Mouse (Mus musculus) midbrain, embryonic 13.5 days (tissue): Measurements from ENCODE around the gene Plcd3. TPM values are rescaled to one million over a fixed set of nuclear protein-coding genes. Genes with fewer than 3 reads are reported as not detected.

ENCODE experiments used
- ATAC-seq: fragments of 200-750 bp; cut with Nextera tagmentation; 2 replicates; pipeline ENCODE4 v1.8.0; 2017; ENCODE audit warnings: mild to moderate bottlenecking, moderate TSS enrichment, moderate library complexity
- H3K27ac ChIP-seq: fragments of 300-500 bp; sonication (generic); 2 replicates; pipeline ENCODE4 v1.5.1; 2015; ENCODE audit warnings: inconsistent platforms, mild to moderate bottlenecking, moderate library complexity
- H3K27me3 ChIP-seq: fragments of 300-500 bp; sonication (generic); 2 replicates; pipeline ENCODE4 v1.6.1; 2015; ENCODE audit warnings: mild to moderate bottlenecking, inconsistent platforms
- H3K36me3 ChIP-seq: fragments of 300-500 bp; sonication (generic); 2 replicates; pipeline ENCODE4 v1.6.1; 2015; ENCODE audit warnings: mild to moderate bottlenecking, inconsistent platforms
- H3K4me1 ChIP-seq: fragments of 300-500 bp; sonication (generic); replicated peaks from 2 replicates; pipeline ENCODE4 v1.6.1; 2015; ENCODE audit warnings: inconsistent platforms
- H3K4me2 ChIP-seq: fragments of 300-500 bp; sonication (generic); replicated peaks from 2 replicates; pipeline ENCODE4 v1.6.1; 2015; ENCODE audit warnings: moderate library complexity, mild to moderate bottlenecking, inconsistent platforms
- H3K4me3 ChIP-seq: fragments of 300-500 bp; sonication (generic); replicated peaks from 2 replicates; pipeline ENCODE4 v1.5.1; 2015; ENCODE audit warnings: mild to moderate bottlenecking, inconsistent platforms
- H3K9ac ChIP-seq: fragments of 300-500 bp; sonication (generic); replicated peaks from 2 replicates; pipeline ENCODE4 v1.6.1; 2015; ENCODE audit warnings: mild to moderate bottlenecking, inconsistent platforms
- H3K9me3 ChIP-seq: fragments of 300-500 bp; sonication (generic); 2 replicates; pipeline ENCODE4 v1.6.1; 2016; ENCODE audit warnings: mild to moderate bottlenecking, inconsistent platforms
- WGBS: fragments of 180-500 bp; shearing (Covaris S2); methylation state at CpG from one replicate; pipeline ENCODE4 v1.1.7; 2015; 5-methylcytosine and 5-hydroxymethylcytosine counted together
- polyA plus RNA-seq: library from polyadenylated mRNA; unstranded; fragments of >200 nt; fragmentation: Nextera tagmentation; extraction: Ambion mirVana; gene quantifications from 2 replicates; pipeline ENCODE4 v1.2.1, GENCODE M21; 2015

Plcd3 gene
- polyA plus RNA-seq, 1 experiment from 2014 or later: 1.1 TPM

DNA sequence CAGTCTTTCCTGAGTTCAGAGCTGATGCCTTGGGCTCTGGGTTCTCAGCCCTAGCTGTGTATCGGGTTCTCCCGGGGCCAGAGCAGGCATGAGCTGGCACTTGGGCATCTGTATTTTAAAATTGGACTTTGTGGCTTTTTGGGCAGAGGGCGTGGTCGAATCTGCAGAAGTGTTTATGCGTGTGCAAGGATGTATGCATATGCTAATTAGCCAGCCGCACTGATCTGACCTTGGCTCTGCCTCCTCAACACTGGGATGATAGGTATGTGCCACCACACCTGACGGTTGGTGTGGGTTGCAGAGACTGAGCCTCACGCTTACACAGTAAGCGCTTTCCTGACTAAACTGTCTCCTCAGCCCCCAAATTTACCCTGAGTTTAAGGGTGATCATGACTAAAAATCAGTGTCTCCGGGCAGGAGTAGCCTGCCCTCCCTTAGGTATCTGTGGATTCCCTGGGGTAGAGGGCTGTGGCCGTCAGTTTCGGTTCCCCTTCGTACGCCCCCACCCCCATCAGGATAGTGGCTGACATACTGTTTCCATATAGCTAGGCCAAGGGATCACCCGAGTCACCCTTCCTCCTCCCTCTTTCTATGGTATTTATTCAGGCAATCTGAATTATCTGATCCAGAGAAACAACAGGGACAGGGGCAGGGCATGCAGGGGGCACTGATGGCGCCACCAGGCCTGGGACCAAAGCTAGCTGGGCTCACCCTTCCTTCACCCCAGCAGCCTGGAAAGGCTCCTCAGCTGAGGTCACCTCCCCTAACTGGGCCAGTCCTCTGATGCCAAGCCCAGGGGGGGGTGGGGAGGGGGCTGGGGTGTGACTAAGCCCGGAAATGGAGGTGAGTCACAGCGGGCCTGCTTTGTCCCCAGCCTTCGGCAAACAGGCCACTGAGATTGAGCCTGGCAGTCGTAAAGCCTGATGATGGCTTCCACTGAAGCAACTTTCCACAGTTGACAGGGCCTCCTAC is 7.3 kb downstream of the Plcd3 start:
- H3K27ac ChIP-seq: no peak overlapping the region
- peaks cover 8% of the 10 kb centered on the region for H3K4me1 ChIP-seq
- no peaks in the 10 kb centered on the region for H3K9me3 ChIP-seq
- no peaks in the 10 kb centered on the region for H3K36me3 ChIP-seq
- no peak overlapping the region for H3K9ac ChIP-seq
- 75% methylated on average over 20 of the region's 20 CpGs for WGBS
- no peak overlapping the region for H3K4me2 ChIP-seq
- peaks cover 35% of the 10 kb centered on the region for H3K27me3 ChIP-seq
- no peak overlapping the region for H3K4me3 ChIP-seq
- ATAC-seq: no peak

- H3K4me1 ChIP-seq: peaks cover 8% of the 10 kb centered on the region
- ATAC-seq: no peak
- H3K9ac ChIP-seq: no peak overlapping the region
- H3K9me3 ChIP-seq: no peaks in the 10 kb centered on the region
- no peaks in the 10 kb centered on the region for H3K36me3 ChIP-seq
- H3K27me3 ChIP-seq: peaks cover 27% of the 10 kb centered on the region
- H3K4me2 ChIP-seq: no peak overlapping the region
- no peak overlapping the region for H3K4me3 ChIP-seq
- WGBS: 97% methylated on average over 7 of the region's 7 CpGs
- no peak overlapping the region for H3K27ac ChIP-seq
Observed at GRCm38 (mm10) chr11:103093306-103093705, 8.2 kb downstream of the Plcd3 start.

GRCm38 (mm10) chr11:103081631-103082030 is 19.8 kb downstream of the Plcd3 start:
- no peak for ATAC-seq
- Histone ChIP-seq H3K27ac (no peak overlapping the region), H3K27me3 (peaks cover 47% of the 10 kb centered on the region), H3K4me3 (no peak overlapping the region), H3K36me3 (no peaks in the 10 kb centered on the region), H3K9me3 (no peaks in the 10 kb centered on the region), H3K9ac (no peak overlapping the region), H3K4me1 (peaks cover 13% of the 10 kb centered on the region), H3K4me2 (no peak overlapping the region)
- WGBS: 53% methylated on average over 6 of the region's 6 CpGs

- no peak overlapping the region for H3K27ac ChIP-seq
- peaks cover 13% of the 10 kb centered on the region for H3K4me1 ChIP-seq
- WGBS: 1% methylated on average over 41 of the region's 43 CpGs
- H3K9ac ChIP-seq: peak overlapping the region; percentile 33
- peak overlapping the region; percentile 28 for H3K4me3 ChIP-seq
- peak overlapping the region; percentile 55 for H3K4me2 ChIP-seq
- ATAC-seq: peak; percentile 65
- H3K36me3 ChIP-seq: no peaks in the 10 kb centered on the region
- H3K9me3 ChIP-seq: no peaks in the 10 kb centered on the region
- H3K27me3 ChIP-seq: peaks cover 47% of the 10 kb centered on the region
Observed at GRCm38 (mm10) chr11:103080323-103081091, 21.0 kb downstream of the Plcd3 start.

- WGBS: 86% methylated on average over 11 of the region's 11 CpGs
- Histone ChIP-seq H3K27me3 (peaks cover 47% of the 10 kb centered on the region), H3K9me3 (no peaks in the 10 kb centered on the region), H3K27ac (no peak overlapping the region), H3K4me2 (no peak overlapping the region), H3K4me3 (no peak overlapping the region), H3K36me3 (no peaks in the 10 kb centered on the region), H3K9ac (no peak overlapping the region), H3K4me1 (peaks cover 26% of the 10 kb centered on the region)
- ATAC-seq: no peak
Observed at GRCm38 (mm10) chr11:103078131-103078530, 23.3 kb downstream of the Plcd3 start.

- H3K4me2 ChIP-seq: no peak overlapping the region
- peaks cover 26% of the 10 kb centered on the region for H3K4me1 ChIP-seq
- H3K27ac ChIP-seq: no peak overlapping the region
- H3K9ac ChIP-seq: no peak overlapping the region
- no peak for ATAC-seq
- H3K9me3 ChIP-seq: no peaks in the 10 kb centered on the region
- no peaks in the 10 kb centered on the region for H3K36me3 ChIP-seq
- WGBS: 90% methylated on average over 8 of the region's 8 CpGs
- peaks cover 33% of the 10 kb centered on the region for H3K27me3 ChIP-seq
- H3K4me3 ChIP-seq: no peak overlapping the region
Observed at GRCm38 (mm10) chr11:103076581-103076980, 24.9 kb downstream of the Plcd3 start.

GRCm38 (mm10) chr11:103076010-103076409 is 25.4 kb downstream of the Plcd3 start:
- H3K36me3 ChIP-seq: no peaks in the 10 kb centered on the region
- H3K4me2 ChIP-seq: no peak overlapping the region
- no peak overlapping the region for H3K4me3 ChIP-seq
- 93% methylated on average over 7 of the region's 7 CpGs for WGBS
- H3K9ac ChIP-seq: no peak overlapping the region
- ATAC-seq: no peak
- H3K27me3 ChIP-seq: peaks cover 27% of the 10 kb centered on the region
- peaks cover 23% of the 10 kb centered on the region for H3K4me1 ChIP-seq
- no peak overlapping the region for H3K27ac ChIP-seq
- H3K9me3 ChIP-seq: no peaks in the 10 kb centered on the region

- Histone ChIP-seq H3K9me3 (no peaks in the 10 kb centered on the region), H3K27ac (no peak overlapping the region), H3K36me3 (peaks cover 10% of the 10 kb centered on the region), H3K4me1 (peaks cover 12% of the 10 kb centered on the region), H3K9ac (no peak overlapping the region), H3K4me3 (no peak overlapping the region), H3K4me2 (0 out of 2 replicates have a peak overlapping the region, but pooled peaks have one; percentile 3), H3K27me3 (peaks cover 15% of the 10 kb centered on the region)
- 28% methylated on average over 10 of the region's 10 CpGs for WGBS
- ATAC-seq: no peak
Observed at GRCm38 (mm10) chr11:103074796-103075323, 26.6 kb downstream of the Plcd3 start.

GRCm38 (mm10) chr11:103074121-103074650 is 27.3 kb downstream of the Plcd3 start:
- Histone ChIP-seq H3K27me3 (peaks cover 10% of the 10 kb centered on the region), H3K9me3 (no peaks in the 10 kb centered on the region), H3K4me2 (0 out of 2 replicates have a peak overlapping the region, but pooled peaks have one; percentile 3), H3K36me3 (peaks cover 17% of the 10 kb centered on the region), H3K27ac (no peak overlapping the region), H3K9ac (no peak overlapping the region), H3K4me1 (peaks cover 12% of the 10 kb centered on the region), H3K4me3 (no peak overlapping the region)
- ATAC-seq: no peak
- 52% methylated on average over 10 of the region's 10 CpGs for WGBS

GRCm38 (mm10) chr11:103073671-103074070 is 27.8 kb downstream of the Plcd3 start:
- H3K9me3 ChIP-seq: no peaks in the 10 kb centered on the region
- ATAC-seq: 0 out of 2 replicates have a peak, but pooled peaks have one; percentile 11
- H3K27ac ChIP-seq: no peak overlapping the region
- H3K4me2 ChIP-seq: no peak overlapping the region
- H3K4me3 ChIP-seq: no peak overlapping the region
- peaks cover 5% of the 10 kb centered on the region for H3K27me3 ChIP-seq
- H3K36me3 ChIP-seq: peaks cover 22% of the 10 kb centered on the region
- H3K9ac ChIP-seq: no peak overlapping the region
- WGBS: 89% methylated on average over 7 of the region's 7 CpGs
- peaks cover 12% of the 10 kb centered on the region for H3K4me1 ChIP-seq

GRCm38 (mm10) chr11:103070322-103070880 is 31.1 kb downstream of the Plcd3 start:
- no peak for ATAC-seq
- peaks cover 55% of the 10 kb centered on the region for H3K36me3 ChIP-seq
- no peak overlapping the region for H3K4me3 ChIP-seq
- H3K27ac ChIP-seq: no peak overlapping the region
- H3K4me1 ChIP-seq: peaks cover 12% of the 10 kb centered on the region
- WGBS: 92% methylated on average over 10 of the region's 10 CpGs
- no peak overlapping the region for H3K4me2 ChIP-seq
- H3K9me3 ChIP-seq: no peaks in the 10 kb centered on the region
- H3K9ac ChIP-seq: no peak overlapping the region
- no peaks in the 10 kb centered on the region for H3K27me3 ChIP-seq
